Mouse (Mus musculus) forebrain, embryonic 11.5 days (tissue): ENCODE data around the gene Gpatch1. TPM values are rescaled to one million over a fixed set of nuclear protein-coding genes. Genes with fewer than 3 reads are reported as not detected.
A peak's percentile ranks its signal among the peaks of the same experiment; 100 is the strongest.
"Not testable (repeated sequence)": the region's sequence is repeated elsewhere in the genome, so short reads cannot be mapped to it uniquely, and the experiment has no call there.

Source experiments
- ATAC-seq: fragments of 200-750 bp; cut with Nextera tagmentation; replicated peaks from 2 replicates; pipeline ENCODE4 v1.8.0; 2017; ENCODE audit warnings: moderate TSS enrichment; ENCODE audit not compliant: low FRiP score
- DNase-seq: peaks from one replicate; pipeline ENCODE4 v3.0.0-alpha.2; 2017; ENCODE audit warnings: low spot score
- H3K27ac ChIP-seq: fragments of 300-500 bp; sonication (generic); 2 replicates; pipeline ENCODE4 v1.5.1; 2014; ENCODE audit warnings: low read depth, low read length
- H3K27me3 ChIP-seq: fragments of 300-500 bp; sonication (generic); 2 replicates; pipeline ENCODE4 v1.6.1; 2014; ENCODE audit warnings: mild to moderate bottlenecking, low read length, mixed read lengths; ENCODE audit not compliant: control insufficient read depth, insufficient read depth
- H3K36me3 ChIP-seq: fragments of 300-500 bp; sonication (generic); 2 replicates; pipeline ENCODE4 v1.6.1; 2014; ENCODE audit warnings: mild to moderate bottlenecking, low read length, moderate library complexity, mixed read lengths; ENCODE audit not compliant: control insufficient read depth, insufficient read depth
- H3K4me1 ChIP-seq: fragments of 300-500 bp; sonication (generic); replicated peaks from 2 replicates; pipeline ENCODE4 v1.6.1; 2014; ENCODE audit warnings: low read length, mixed read lengths; ENCODE audit not compliant: control insufficient read depth, insufficient read depth
- H3K4me2 ChIP-seq: fragments of 300-500 bp; sonication (generic); 2 replicates; pipeline ENCODE4 v1.6.1; 2014; ENCODE audit warnings: low read depth, mild to moderate bottlenecking, low read length, moderate library complexity, mixed read lengths; ENCODE audit not compliant: severe bottlenecking
- H3K4me3 ChIP-seq: fragments of 300-500 bp; sonication (generic); 2 replicates; pipeline ENCODE4 v1.5.1; 2014; ENCODE audit warnings: low read depth, low read length
- H3K9ac ChIP-seq: fragments of 300-500 bp; sonication (generic); 2 replicates; pipeline ENCODE4 v1.6.1; 2014; ENCODE audit warnings: low read length
- H3K9me3 ChIP-seq: fragments of 300-500 bp; sonication (generic); 2 replicates; pipeline ENCODE4 v1.6.1; 2016; ENCODE audit warnings: low read length, mixed read lengths; ENCODE audit not compliant: control insufficient read depth
- WGBS: fragments of 180-500 bp; shearing (Covaris S2); extraction: QIAGEN DNeasy Blood & Tissue Kit; methylation state at CpG from one replicate; pipeline ENCODE4 v1.1.7; 2014; 5-methylcytosine and 5-hydroxymethylcytosine counted together
- polyA plus RNA-seq: library from polyadenylated mRNA; unstranded; fragments of >200 nt; fragmentation: Nextera tagmentation; extraction: Ambion mirVana; gene quantifications from 2 replicates; pipeline ENCODE4 v1.2.1, GENCODE M21; 2014

Gene Gpatch1
- polyA plus RNA-seq, 1 experiment from 2014 or later = 19.7 TPM

GRCm38 (mm10) chr7:35333692-35334526 lies 15.7 kb upstream of the Gpatch1 start, which contains the start of gene Rhpn2:
Rhpn2 (plus strand) TSS chr7:35334170.
- DNase-seq = peak; percentile 100
- H3K4me3 ChIP-seq = peak within 1 kb of the TSS; percentile 59
- under 1% methylated on average over 51 of the region's 52 CpGs for WGBS
- ATAC-seq = peak; percentile 98
- H3K27me3 ChIP-seq = peaks cover 10% of the 10 kb centered on the region
- H3K9ac ChIP-seq = peak within 1 kb of the TSS; percentile 57
- no peaks in the 10 kb centered on the region for H3K36me3 ChIP-seq
- no peaks in the 10 kb centered on the region for H3K9me3 ChIP-seq
- peak within 1 kb of the TSS; percentile 99 for H3K4me2 ChIP-seq
- H3K4me1 ChIP-seq = peaks cover 5% of the 10 kb centered on the region; the same call in 1 of the 2 replicates
- no peak within 1 kb of the TSS for H3K27ac ChIP-seq

GRCm38 (mm10) chr7:35333231-35333651 lies 15.0 kb upstream of the Gpatch1 start:
- Histone ChIP-seq H3K27me3 (peaks cover 10% of the 10 kb centered on the region), H3K4me1 (peaks cover 5% of the 10 kb centered on the region; the same call in 1 of the 2 replicates), H3K4me2 (peak overlapping the region; percentile 99), H3K27ac (no peak overlapping the region), H3K36me3 (no peaks in the 10 kb centered on the region), H3K9me3 (no peaks in the 10 kb centered on the region), H3K4me3 (peak overlapping the region; percentile 59), H3K9ac (peak overlapping the region; percentile 43)
- 1% methylated on average over 19 of the region's 19 CpGs for WGBS
- DNase-seq = peak; percentile 69
- ATAC-seq = peak; percentile 16; the same call in 1 of the 2 replicates

DNA sequence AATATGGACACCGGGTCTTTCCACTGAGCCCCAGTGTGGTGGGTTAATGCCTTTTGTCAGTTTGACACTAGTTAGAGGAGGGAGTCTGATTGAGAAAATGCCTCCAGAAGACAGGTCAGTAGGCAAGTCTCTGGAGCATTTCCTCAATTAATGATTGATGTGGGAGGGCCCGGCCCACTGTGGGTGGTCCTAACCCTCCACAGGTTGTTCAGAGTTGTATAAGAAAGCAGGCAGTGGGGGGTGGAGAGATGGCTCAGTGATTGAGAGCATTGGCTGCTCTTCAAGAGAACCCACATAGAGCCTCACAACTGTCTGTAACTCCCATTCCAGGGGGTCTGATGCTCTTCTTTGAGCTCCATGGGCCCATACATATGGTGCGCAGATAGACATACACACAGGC lies 13.3 kb upstream of the Gpatch1 start:
- Histone ChIP-seq H3K36me3 (no peaks in the 10 kb centered on the region), H3K4me1 (peaks cover 5% of the 10 kb centered on the region; the same call in 1 of the 2 replicates), H3K27me3 (peaks cover 10% of the 10 kb centered on the region), H3K4me3 (no peak overlapping the region), H3K9me3 (no peaks in the 10 kb centered on the region), H3K27ac (no peak overlapping the region), H3K9ac (no peak overlapping the region), H3K4me2 (no peak overlapping the region)
- 53% methylated on average over 3 of the region's 3 CpGs for WGBS
- ATAC-seq = no peak
- no peak for DNase-seq

DNA sequence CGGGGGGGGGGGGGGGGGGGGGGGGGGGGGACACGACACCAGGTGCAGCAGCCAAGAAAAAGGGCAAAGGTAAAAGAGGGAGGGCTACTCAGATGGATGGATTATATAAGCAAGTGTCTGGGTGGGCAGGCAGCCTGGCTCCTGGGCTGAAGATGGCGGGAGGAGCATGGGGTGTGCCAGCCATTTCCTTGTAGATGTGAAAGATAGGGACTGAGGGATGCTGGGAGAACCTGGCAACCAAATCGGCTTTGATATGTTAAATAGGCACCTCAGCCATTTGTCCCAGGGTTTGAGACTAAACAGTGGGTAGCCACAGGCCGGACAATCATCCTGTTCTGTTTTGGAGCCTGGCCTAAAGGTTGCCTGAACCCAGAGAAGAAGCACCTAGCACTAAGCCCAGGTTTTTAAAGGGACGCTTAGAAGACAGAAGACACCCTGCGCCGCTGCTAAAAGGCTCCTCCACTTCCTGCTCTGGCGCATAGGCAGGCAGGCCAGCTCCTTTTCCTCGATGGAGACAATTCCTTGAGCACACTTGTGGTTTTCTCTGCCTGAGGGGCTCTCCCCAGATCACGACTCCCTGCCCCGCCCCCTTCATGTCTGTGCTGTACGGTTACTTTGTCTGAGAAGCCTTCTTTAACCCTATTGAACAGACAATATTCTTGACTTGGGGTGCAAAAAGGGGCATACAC lies 4.6 kb upstream of the Gpatch1 start:
- H3K36me3 ChIP-seq = no peaks in the 10 kb centered on the region
- no peak for ATAC-seq
- H3K4me3 ChIP-seq = no peak overlapping the region
- no peaks in the 10 kb centered on the region for H3K27me3 ChIP-seq
- H3K9ac ChIP-seq = peak overlapping the region; percentile 37
- peaks cover 5% of the 10 kb centered on the region; the same call in 1 of the 2 replicates for H3K4me1 ChIP-seq
- no peak overlapping the region for H3K27ac ChIP-seq
- WGBS = 6% methylated on average over 11 of the region's 13 CpGs
- no peaks in the 10 kb centered on the region for H3K9me3 ChIP-seq
- H3K4me2 ChIP-seq = peak overlapping the region; percentile 27; the same call in 1 of the 2 replicates
- no peak for DNase-seq

- H3K4me2 ChIP-seq = no peak overlapping the region
- no peak overlapping the region for H3K4me3 ChIP-seq
- peaks cover 7% of the 10 kb centered on the region; the same call in 1 of the 2 replicates for H3K4me1 ChIP-seq
- H3K27me3 ChIP-seq = no peaks in the 10 kb centered on the region
- no peaks in the 10 kb centered on the region for H3K9me3 ChIP-seq
- H3K36me3 ChIP-seq = no peaks in the 10 kb centered on the region
- no peak overlapping the region for H3K9ac ChIP-seq
- ATAC-seq = no peak
- 47% methylated on average over 3 of the region's 3 CpGs for WGBS
- DNase-seq = no peak
- H3K27ac ChIP-seq = no peak overlapping the region
These were observed 3.9 kb upstream of the Gpatch1 start for GRCm38 (mm10) chr7:35322161-35322560.

- H3K9me3 ChIP-seq = no peaks in the 10 kb centered on the region
- H3K4me2 ChIP-seq = no peak overlapping the region
- no peak overlapping the region for H3K27ac ChIP-seq
- no peaks in the 10 kb centered on the region for H3K27me3 ChIP-seq
- no peak for ATAC-seq
- no peak for DNase-seq
- peaks cover 7% of the 10 kb centered on the region; the same call in 1 of the 2 replicates for H3K4me1 ChIP-seq
- no peaks in the 10 kb centered on the region for H3K36me3 ChIP-seq
- WGBS = 84% methylated on average over 4 of the region's 4 CpGs
- no peak overlapping the region for H3K4me3 ChIP-seq
- H3K9ac ChIP-seq = no peak overlapping the region
These were observed 1.5 kb upstream of the Gpatch1 start for GRCm38 (mm10) chr7:35319755-35320154.

- H3K27me3 ChIP-seq, H3K4me2 ChIP-seq, H3K27ac ChIP-seq, DNase-seq, H3K9ac ChIP-seq, H3K4me1 ChIP-seq, ATAC-seq, H3K4me3 ChIP-seq, H3K9me3 ChIP-seq, H3K36me3 ChIP-seq: not testable (repeated sequence)
- WGBS = 70% methylated on average over 3 of the region's 3 CpGs
These were observed 981 bp upstream of the Gpatch1 start for GRCm38 (mm10) chr7:35319221-35319620.

DNA sequence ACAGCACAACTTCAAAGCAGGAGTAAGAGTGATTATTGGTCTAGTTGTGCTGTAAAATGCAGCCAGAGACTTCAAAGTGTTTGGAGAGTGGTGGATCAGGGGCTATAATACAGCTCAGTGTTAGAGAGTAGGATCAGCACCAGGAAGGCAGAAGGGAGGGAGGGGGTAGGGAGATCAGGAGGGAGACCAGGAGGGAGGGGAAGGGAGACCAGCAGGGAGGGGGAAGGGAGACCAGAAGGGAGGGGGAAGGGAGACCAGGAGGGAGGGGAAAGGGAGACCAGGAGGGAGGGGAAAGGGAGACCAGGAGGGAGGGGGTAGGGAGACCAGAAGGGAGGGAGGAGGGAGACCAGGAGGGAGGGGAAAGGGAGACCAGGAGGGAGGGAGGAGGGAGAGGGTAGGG lies 4.1 kb downstream of the Gpatch1 start:
- Histone ChIP-seq H3K4me3 (no peak overlapping the region), H3K4me1 (peaks cover 3% of the 10 kb centered on the region; the same call in 1 of the 2 replicates), H3K9me3 (no peaks in the 10 kb centered on the region), H3K27me3 (no peaks in the 10 kb centered on the region), H3K4me2 (no peak overlapping the region), H3K36me3 (no peaks in the 10 kb centered on the region; the same call in 1 of the 2 replicates), H3K9ac (no peak overlapping the region), H3K27ac (no peak overlapping the region)
- ATAC-seq (no peak), DNase-seq (no peak)
